Mouse (Mus musculus): ENCODE data around the gene Pip4k2a. TPM values are rescaled to one million over a fixed set of nuclear protein-coding genes. Genes with fewer than 3 reads are reported as not detected.

Gene Pip4k2a
- total and polyA plus RNA-seq, 3 experiments = 6.6 to 52.9 (median 20.8) TPM

DNA sequence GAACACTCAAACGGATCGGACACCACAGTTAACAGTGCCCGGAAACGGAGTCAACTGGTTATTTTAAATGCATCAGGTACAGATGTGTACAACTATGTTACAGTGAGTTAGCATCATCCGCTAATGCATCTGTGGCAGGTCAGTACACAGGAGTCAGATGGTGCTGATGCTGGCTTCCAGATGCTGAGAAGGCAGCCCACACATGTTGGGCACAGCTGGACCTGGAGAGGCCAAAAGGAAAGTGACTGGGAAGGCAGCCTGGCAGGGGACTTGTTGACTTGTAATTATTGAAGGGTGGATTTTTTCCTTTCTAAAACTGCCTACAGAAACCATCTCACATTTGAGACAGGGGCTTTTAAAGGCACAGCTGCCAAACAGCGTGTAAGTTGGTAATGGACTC, 155.4 kb downstream of the Pip4k2a start:
- H3K79me2 ChIP-seq (replicated peaks; ENCODE audit: control insufficient read depth, extremely low read depth, insufficient read depth, poor library complexity, severe bottlenecking) = no peaks in the 10 kb centered on the region
- H3K9ac ChIP-seq (ENCODE audit: insufficient read depth, low read depth) = no peak overlapping the region
- no peak overlapping the region for H3K4me2 ChIP-seq (ENCODE audit: insufficient read depth, low read depth, poor library complexity, severe bottlenecking)
- in situ Hi-C loops (cut with MboI; ENCODE audit: low pct_ligation_motif_present, low pct_unique_long_range_greater_than_20kb, low sequenced_read_pairs) = no loop called here
- no peak overlapping the region for H3K27ac ChIP-seq (ENCODE audit: insufficient read depth, low read depth)
- dilution Hi-C loops (cut with MboI; ENCODE audit: extremely low pct_ligation_motif_present, extremely low pct_unique_long_range_greater_than_20kb, low sequenced_read_pairs) = no loop called here
- H3K4me1 ChIP-seq (ENCODE audit: control insufficient read depth in 1 of 2, insufficient read depth in 2 of 2) = no peaks in the 10 kb centered on the region
- DNase-seq (ENCODE audit: extremely low read depth) = no peak
- no peak overlapping the region for H3K4me3 ChIP-seq (replicated peaks in 1 of 3; ENCODE audit: low read depth in 2 of 3, low read length in 2 of 3, poor library complexity in 1 of 3)
- H3K36me3 ChIP-seq (replicated peaks in 1 of 2; ENCODE audit: control insufficient read depth in 1 of 2, insufficient read depth in 1 of 2, low read length in 1 of 2) = peaks cover 8 to 61% of the 10 kb centered on the region in 2 experiments
- no peaks in the 10 kb centered on the region for H3K9me3 ChIP-seq (replicated peaks; ENCODE audit: low read length)
- no peak for TF ChIP-seq ZC3H11A (IDR thresholded peaks at IDR 0.05; ENCODE audit: low read depth, low read length)
- no peaks in the 10 kb centered on the region for H3K27me3 ChIP-seq (replicated peaks)

DNA sequence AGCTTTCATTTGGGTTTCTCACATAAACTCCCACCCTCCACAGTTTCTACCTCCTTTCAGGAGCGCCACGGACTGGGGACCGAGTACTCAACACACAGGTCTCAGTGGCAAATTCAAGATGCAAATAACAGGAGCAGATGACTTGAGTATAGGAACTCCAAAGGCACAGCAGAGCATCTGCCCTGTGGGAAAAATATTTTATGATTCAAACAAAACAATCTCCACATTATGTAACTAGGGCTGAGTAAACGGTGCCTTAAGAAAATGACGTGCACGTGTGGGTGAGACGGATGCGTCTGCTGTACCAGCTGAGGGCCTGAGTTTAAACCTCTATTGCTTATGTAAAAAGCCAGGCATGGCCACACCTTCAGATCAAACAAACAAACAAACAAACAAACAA, 156.9 kb downstream of the Pip4k2a start:
- Histone ChIP-seq H3K4me3 (replicated peaks in 1 of 3; ENCODE audit: low read depth in 2 of 3, low read length in 2 of 3, poor library complexity in 1 of 3) (no peak overlapping the region), H3K9ac (ENCODE audit: insufficient read depth, low read depth) (no peak overlapping the region), H3K27ac (ENCODE audit: insufficient read depth, low read depth) (no peak overlapping the region), H3K36me3 (replicated peaks in 1 of 2; ENCODE audit: control insufficient read depth in 1 of 2, insufficient read depth in 1 of 2, low read length in 1 of 2) (peaks cover 8 to 50% of the 10 kb centered on the region in 2 experiments), H3K4me1 (ENCODE audit: control insufficient read depth in 1 of 2, insufficient read depth in 2 of 2) (0 out of 4 replicates have a peak, but pooled peaks cover 0 to 7% of the 10 kb centered on the region in 2 experiments), H3K27me3 (replicated peaks) (no peaks in the 10 kb centered on the region), H3K9me3 (replicated peaks; ENCODE audit: low read length) (no peaks in the 10 kb centered on the region), H3K4me2 (ENCODE audit: insufficient read depth, low read depth, poor library complexity, severe bottlenecking) (no peak overlapping the region), H3K79me2 (replicated peaks; ENCODE audit: control insufficient read depth, extremely low read depth, insufficient read depth, poor library complexity, severe bottlenecking) (no peaks in the 10 kb centered on the region)
- in situ Hi-C loops (cut with MboI; ENCODE audit: low pct_ligation_motif_present, low pct_unique_long_range_greater_than_20kb, low sequenced_read_pairs) (no loop called here), dilution Hi-C loops (cut with MboI; ENCODE audit: extremely low pct_ligation_motif_present, extremely low pct_unique_long_range_greater_than_20kb, low sequenced_read_pairs) (no loop called here)
- TF ChIP-seq E2F4 (IDR thresholded peaks at IDR 0.05; ENCODE audit: insufficient replicate concordance, low read depth, low read length) (no peak), JUND (conservative IDR thresholded peaks at IDR 0.05; ENCODE audit: low read depth, low read length) (no peak), TCF12 (IDR thresholded peaks at IDR 0.05; ENCODE audit: low read depth, low read length) (no peak), HCFC1 (IDR thresholded peaks at IDR 0.05; ENCODE audit: low read depth, low read length) (no peak), ZC3H11A (IDR thresholded peaks at IDR 0.05; ENCODE audit: low read depth, low read length) (no peak), ZMIZ1 (IDR thresholded peaks at IDR 0.05; ENCODE audit: low read depth, low read length) (no peak), PAX5 (IDR thresholded peaks at IDR 0.05; ENCODE audit: low read length) (no peak), EP300 (IDR thresholded peaks at IDR 0.05; ENCODE audit: low read length) (no peak), UBTF (IDR thresholded peaks at IDR 0.05; ENCODE audit: low read depth, low read length) (no peak), IRF4 (IDR thresholded peaks at IDR 0.05; ENCODE audit: low read depth, low read length) (no peak), SMC3 (IDR thresholded peaks at IDR 0.05; ENCODE audit: low read depth, low read length) (no peak), RAD21 (IDR thresholded peaks at IDR 0.05; ENCODE audit: low read depth, low read length) (no peak), KAT2A (IDR thresholded peaks at IDR 0.05; ENCODE audit: insufficient replicate concordance, low read length) (no peak)
- DNase-seq (ENCODE audit: extremely low read depth) = no peak

DNA sequence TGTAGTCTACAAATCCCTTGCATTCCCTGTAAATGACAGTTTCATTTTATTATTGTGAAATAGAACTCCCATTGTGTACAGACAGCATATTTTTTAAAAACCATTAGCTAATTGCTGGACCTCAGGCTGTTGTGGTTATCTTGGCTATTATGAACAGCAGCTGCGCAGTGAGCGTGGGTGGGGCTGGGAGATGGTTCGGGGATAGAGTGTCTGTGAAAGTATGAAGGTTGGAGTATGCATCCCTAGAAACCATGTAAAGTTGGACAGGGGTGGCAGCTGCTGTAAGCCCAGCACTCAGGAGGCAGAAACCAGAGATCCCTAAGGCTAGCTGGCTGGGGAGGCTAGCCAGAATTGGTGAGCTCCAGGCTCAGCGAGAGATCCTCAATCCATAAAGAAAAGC, 158.4 kb downstream of the Pip4k2a start:
- dilution Hi-C loops (cut with MboI; ENCODE audit: extremely low pct_ligation_motif_present, extremely low pct_unique_long_range_greater_than_20kb, low sequenced_read_pairs) (no loop called here), in situ Hi-C loops (cut with MboI; ENCODE audit: low pct_ligation_motif_present, low pct_unique_long_range_greater_than_20kb, low sequenced_read_pairs) (no loop called here)
- no peak overlapping the region for H3K4me3 ChIP-seq (replicated peaks in 1 of 3; ENCODE audit: low read depth in 2 of 3, low read length in 2 of 3, poor library complexity in 1 of 3)
- H3K36me3 ChIP-seq (replicated peaks in 1 of 2; ENCODE audit: control insufficient read depth in 1 of 2, insufficient read depth in 1 of 2, low read length in 1 of 2) = peaks cover 3 to 35% of the 10 kb centered on the region in 2 experiments
- TF ChIP-seq PAX5 (IDR thresholded peaks at IDR 0.05; ENCODE audit: low read length) (no peak), ZC3H11A (IDR thresholded peaks at IDR 0.05; ENCODE audit: low read depth, low read length) (no peak), ZNF384 (IDR thresholded peaks at IDR 0.05; ENCODE audit: low read depth, low read length) (no peak), NRF1 (IDR thresholded peaks at IDR 0.05; ENCODE audit: low read depth, low read length) (no peak), CHD1 (IDR thresholded peaks at IDR 0.05; ENCODE audit: low read depth, low read length) (no peak)
- H3K4me1 ChIP-seq (ENCODE audit: control insufficient read depth in 1 of 2, insufficient read depth in 2 of 2) = 0 out of 4 replicates have a peak, but pooled peaks cover 0 to 7% of the 10 kb centered on the region in 2 experiments
- no peaks in the 10 kb centered on the region for H3K27me3 ChIP-seq (replicated peaks)
- no peaks in the 10 kb centered on the region for H3K9me3 ChIP-seq (replicated peaks; ENCODE audit: low read length)
- DNase-seq (ENCODE audit: extremely low read depth) = no peak
- H3K9ac ChIP-seq (ENCODE audit: insufficient read depth, low read depth) = no peak overlapping the region
- H3K79me2 ChIP-seq (replicated peaks; ENCODE audit: control insufficient read depth, extremely low read depth, insufficient read depth, poor library complexity, severe bottlenecking) = no peaks in the 10 kb centered on the region
- no peak overlapping the region for H3K27ac ChIP-seq (ENCODE audit: insufficient read depth, low read depth)
- H3K4me2 ChIP-seq (ENCODE audit: insufficient read depth, low read depth, poor library complexity, severe bottlenecking) = no peak overlapping the region

All from CH12.LX (cell line).